Mouse (Mus musculus) kidney, adult 11 months (tissue): ENCODE results near the gene Syngr3.

Source experiments
- DNase-seq: peaks from one replicate; pipeline ENCODE4 v3.0.0; 2022

Syngr3 gene

GRCm38 (mm10) chr17:24644030-24644715 lies 45.6 kb downstream of the Syngr3 start:
- peak; percentile 51 for DNase-seq

- DNase-seq: no peak
Measured at GRCm38 (mm10) chr17:24642791-24643343, 46.9 kb downstream of the Syngr3 start.

GRCm38 (mm10) chr17:24641944-24642343 lies 47.8 kb downstream of the Syngr3 start:
- DNase-seq: no peak

GRCm38 (mm10) chr17:24640581-24640980 lies 49.2 kb downstream of the Syngr3 start:
- DNase-seq: no peak

- no peak for DNase-seq
Measured at GRCm38 (mm10) chr17:24640119-24640518, 49.6 kb downstream of the Syngr3 start.

- DNase-seq: no peak
Measured at GRCm38 (mm10) chr17:24639571-24639988, 50.2 kb downstream of the Syngr3 start.

GRCm38 (mm10) chr17:24638840-24639239 lies 50.9 kb downstream of the Syngr3 start:
- peak; percentile 66 for DNase-seq

GRCm38 (mm10) chr17:24638214-24638613 lies 51.5 kb downstream of the Syngr3 start:
- DNase-seq: no peak

GRCm38 (mm10) chr17:24636781-24637481 lies 52.8 kb downstream of the Syngr3 start:
- DNase-seq: no peak

- no peak for DNase-seq
Measured at GRCm38 (mm10) chr17:24635694-24636093, 54.1 kb downstream of the Syngr3 start.
